Mouse (Mus musculus): Measurements from ENCODE around the gene Satb2.

DNA sequence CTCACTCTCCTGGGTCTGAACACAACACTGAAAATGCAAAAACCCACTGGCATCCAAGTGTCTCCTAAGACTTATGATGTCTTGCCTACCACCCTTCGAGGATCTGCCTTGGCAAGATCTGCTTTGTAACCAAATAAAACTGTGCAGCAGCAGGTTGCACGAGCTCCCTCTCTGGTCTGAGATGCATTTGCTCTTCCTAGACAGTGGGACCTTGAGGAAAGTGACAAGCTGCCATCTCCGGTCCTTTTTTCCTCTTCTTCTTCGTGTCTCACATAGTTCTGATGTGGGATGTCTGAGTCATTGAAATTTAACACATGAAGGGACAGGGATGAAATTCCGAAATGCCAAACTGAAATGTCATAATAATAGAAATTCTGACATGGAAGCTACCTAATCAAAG, 85.7 kb downstream of the Satb2 start:
- TF ChIP-seq POLR2A (IDR thresholded peaks at IDR 0.05; ENCODE audit: low read depth, low read length) (no peak), CTCF (IDR thresholded peaks at IDR 0.05; ENCODE audit: borderline replicate concordance, insufficient read depth, low read length) (no peak)
